Mouse (Mus musculus) small intestine, adult 2 months (tissue): ENCODE data around the gene Gramd1b. TPM values are rescaled to one million over a fixed set of nuclear protein-coding genes. Genes with fewer than 3 reads are reported as not detected.

Experiments used
- H3K27ac ChIP-seq: fragments of 200-500 bp; 2 replicates; pipeline ENCODE4 v1.5.1; 2012; ENCODE audit warnings: low read depth, low read length, control low read depth, inconsistent platforms; ENCODE audit not compliant: insufficient read depth
- H3K27me3 ChIP-seq: fragments of 200-500 bp; 2 replicates; pipeline ENCODE4 v1.6.1; 2012; ENCODE audit warnings: mild to moderate bottlenecking, moderate library complexity, low read length, inconsistent platforms; ENCODE audit not compliant: control insufficient read depth, insufficient read depth
- H3K36me3 ChIP-seq: fragments of 200-500 bp; 2 replicates; pipeline ENCODE4 v1.6.1; 2012; ENCODE audit warnings: mild to moderate bottlenecking, low read length, control low read depth, inconsistent platforms; ENCODE audit not compliant: control insufficient read depth, insufficient read depth
- H3K4me1 ChIP-seq: fragments of 200-500 bp; 2 replicates; pipeline ENCODE4 v1.6.1; 2012; ENCODE audit warnings: low read length, inconsistent platforms, mixed read lengths; ENCODE audit not compliant: control insufficient read depth, insufficient read depth, insufficient read length
- H3K4me3 ChIP-seq: fragments of 200-500 bp; 2 replicates; pipeline ENCODE4 v1.5.1; 2012; ENCODE audit warnings: low read depth, mild to moderate bottlenecking, control low read depth, inconsistent platforms, low read length, moderate library complexity
- CTCF ChIP-seq: fragments of 200-500 bp; IDR thresholded peaks from 2 replicates; pipeline ENCODE4 v1.5.1; 2012; ENCODE audit warnings: low read depth, mild to moderate bottlenecking, control low read depth, inconsistent platforms, low read length, moderate library complexity, mixed read lengths; ENCODE audit not compliant: insufficient replicate concordance, insufficient read length; ENCODE audit errors: extremely low read depth
- POLR2A ChIP-seq: fragments of 200-500 bp; IDR thresholded peaks from 2 replicates; pipeline ENCODE4 v1.6.1; 2012; ENCODE audit warnings: low read depth, mild to moderate bottlenecking, control low read depth, inconsistent platforms, low read length, moderate library complexity
- WGBS: fragments of 180-500 bp; shearing (Covaris S2); methylation state at CpG from one replicate; pipeline ENCODE4 v1.1.7; 2018; 5-methylcytosine and 5-hydroxymethylcytosine counted together
- polyA plus RNA-seq: library from polyadenylated mRNA; depleted of rRNA; stranded (reverse); fragments of >200 nt; gene quantifications from 2 replicates; pipeline ENCODE4 v1.2.3, GENCODE M21; 2012

The Gramd1b gene
- polyA plus RNA-seq, 1 experiment, result 128 TPM

DNA sequence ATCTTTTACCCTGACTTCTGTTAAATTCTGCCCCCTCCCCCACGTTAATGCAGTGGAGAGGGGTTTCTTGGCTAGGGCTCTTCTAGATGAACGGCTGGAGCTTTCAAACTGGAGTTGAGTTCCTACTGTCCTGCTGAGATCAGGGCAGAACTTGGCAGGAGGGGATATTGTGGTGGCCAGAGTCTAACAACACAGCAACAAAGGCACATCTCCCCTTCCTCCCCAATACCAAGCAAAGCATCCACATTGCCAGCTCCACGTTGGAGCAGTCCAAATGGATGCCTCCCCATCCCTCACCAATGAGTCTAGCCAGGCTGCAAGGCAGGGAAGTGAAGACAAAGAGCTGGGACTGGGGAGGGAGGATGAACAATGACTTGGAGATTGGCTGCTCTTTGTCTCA lies 49.9 kb downstream of the Gramd1b start:
- TF ChIP-seq CTCF, result no peak
- TF ChIP-seq POLR2A, result no peak
- WGBS, result 65% methylated on average over 3 of the region's 3 CpGs
- H3K4me3 ChIP-seq, result no peak overlapping the region
- no peaks in the 10 kb centered on the region for H3K4me1 ChIP-seq
- H3K27me3 ChIP-seq, result no peaks in the 10 kb centered on the region
- no peaks in the 10 kb centered on the region for H3K36me3 ChIP-seq
- no peak overlapping the region for H3K27ac ChIP-seq

DNA sequence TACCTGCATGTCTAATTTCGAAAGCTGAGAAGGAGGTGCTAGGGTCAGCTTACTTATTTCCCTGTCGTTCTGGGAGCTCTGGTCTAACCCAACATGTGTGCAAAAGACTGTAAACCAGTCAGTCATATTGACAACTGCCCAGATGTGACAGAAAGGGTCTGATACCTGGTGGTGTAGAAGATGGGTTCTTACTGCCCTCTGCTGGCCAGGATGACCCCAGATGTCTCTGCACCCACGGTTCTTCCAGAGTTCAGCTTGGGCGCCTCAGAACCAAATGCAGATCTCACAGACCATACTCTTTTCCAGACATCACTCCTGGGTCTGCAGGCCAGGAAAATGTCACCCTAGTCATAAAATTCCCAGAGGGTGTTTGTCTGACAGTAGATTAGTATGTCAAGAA lies 51.9 kb downstream of the Gramd1b start:
- 28% methylated on average over 4 of the region's 4 CpGs for WGBS
- TF ChIP-seq CTCF, result peak; percentile 79; the same call in 1 of the 2 replicates
- no peak for TF ChIP-seq POLR2A

DNA sequence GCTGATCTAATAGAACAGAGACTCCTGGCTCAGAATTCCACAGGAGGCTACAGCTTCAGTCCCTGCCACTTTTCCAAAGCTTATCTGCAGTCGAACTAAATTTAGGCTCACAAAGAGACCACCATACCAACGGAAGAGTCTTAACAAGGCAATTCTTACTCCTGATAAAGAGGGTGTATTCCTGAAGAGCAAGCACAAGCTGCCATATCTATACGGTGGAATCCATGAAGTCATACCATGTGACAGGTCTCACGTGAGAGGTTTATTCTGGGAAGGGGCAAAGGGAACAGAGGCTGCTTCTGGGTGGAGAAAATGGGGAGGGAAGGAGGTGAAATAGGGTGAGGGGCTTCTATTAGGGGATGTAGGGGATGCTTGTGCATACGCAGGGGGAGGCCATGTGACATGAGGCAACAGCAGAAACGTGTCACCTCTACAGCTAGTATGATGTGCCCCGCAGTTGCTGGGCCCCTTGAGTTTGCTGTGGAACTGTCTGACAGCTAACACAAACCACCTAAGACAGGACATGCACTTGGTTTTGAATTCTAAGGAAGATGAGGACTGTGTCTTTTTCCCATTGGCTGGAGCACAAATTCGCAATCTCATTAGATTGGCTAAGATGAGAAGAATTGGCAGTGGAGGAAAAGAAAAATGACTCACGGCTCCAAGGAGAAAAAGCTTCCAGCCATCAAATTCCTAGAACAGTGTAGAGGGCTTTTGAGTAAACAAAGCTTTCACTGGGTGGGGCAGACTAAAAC lies 52.9 kb downstream of the Gramd1b start:
- WGBS, result 72% methylated on average over 9 of the region's 9 CpGs
- H3K4me1 ChIP-seq, result no peaks in the 10 kb centered on the region
- no peak overlapping the region for H3K27ac ChIP-seq
- no peaks in the 10 kb centered on the region for H3K27me3 ChIP-seq
- H3K36me3 ChIP-seq, result no peaks in the 10 kb centered on the region
- no peak overlapping the region for H3K4me3 ChIP-seq
- TF ChIP-seq CTCF, result no peak
- TF ChIP-seq POLR2A, result no peak

More for the DNA sequence above, 51.9 kb downstream of the Gramd1b start:
- Histone ChIP-seq H3K4me1 (no peaks in the 10 kb centered on the region), H3K27ac (no peak overlapping the region), H3K27me3 (no peaks in the 10 kb centered on the region), H3K4me3 (no peak overlapping the region), H3K36me3 (no peaks in the 10 kb centered on the region)

DNA sequence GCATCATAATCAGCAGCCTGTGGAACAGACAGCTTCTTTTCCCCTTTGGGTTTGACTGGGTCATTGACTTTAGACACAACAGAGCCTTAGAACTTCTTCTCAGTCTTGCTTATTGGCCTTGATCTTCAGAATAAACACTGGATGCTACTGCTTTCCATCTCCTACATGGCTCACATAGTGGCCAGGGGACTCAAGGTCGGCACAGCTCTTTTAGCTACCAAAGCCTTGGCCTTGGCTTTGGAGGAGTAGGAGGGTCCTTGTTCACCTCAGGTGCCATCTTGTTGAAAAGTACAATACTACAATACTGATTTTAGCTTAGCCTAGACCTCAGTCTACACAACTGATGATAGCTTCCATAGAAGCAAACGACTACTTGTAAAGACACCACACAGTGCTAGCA lies 53.6 kb downstream of the Gramd1b start:
- Histone ChIP-seq H3K4me3 (no peak overlapping the region), H3K27ac (no peak overlapping the region), H3K27me3 (no peaks in the 10 kb centered on the region), H3K4me1 (no peaks in the 10 kb centered on the region), H3K36me3 (no peaks in the 10 kb centered on the region)
- TF ChIP-seq CTCF (no peak), POLR2A (no peak)
- WGBS, result 81% methylated on average over 2 of the region's 2 CpGs

DNA sequence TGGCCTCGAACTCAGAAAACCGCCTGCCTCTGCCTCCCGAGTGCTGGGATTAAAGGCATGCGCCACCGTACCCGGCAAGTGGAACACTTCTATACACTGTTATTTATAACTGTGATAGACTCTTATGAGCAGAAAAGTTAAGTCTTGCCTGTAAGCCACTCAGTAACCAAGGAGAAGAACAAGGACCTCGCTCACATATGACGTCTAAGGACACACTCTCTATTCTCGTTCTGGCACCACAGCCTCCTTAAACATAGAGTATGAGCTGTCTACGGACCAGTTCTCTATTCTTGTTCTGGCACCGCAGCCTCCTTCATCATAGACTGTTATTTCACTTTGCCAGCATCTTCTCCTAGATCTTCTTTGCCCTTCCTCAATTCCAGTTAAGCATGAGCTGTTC lies 55.1 kb downstream of the Gramd1b start:
- H3K4me3 ChIP-seq, result no peak overlapping the region
- H3K4me1 ChIP-seq, result no peaks in the 10 kb centered on the region
- no peaks in the 10 kb centered on the region for H3K27me3 ChIP-seq
- H3K36me3 ChIP-seq, result no peaks in the 10 kb centered on the region
- no peak overlapping the region for H3K27ac ChIP-seq
- WGBS, result 85% methylated on average over 11 of the region's 11 CpGs
- TF ChIP-seq CTCF (no peak), POLR2A (no peak)

DNA sequence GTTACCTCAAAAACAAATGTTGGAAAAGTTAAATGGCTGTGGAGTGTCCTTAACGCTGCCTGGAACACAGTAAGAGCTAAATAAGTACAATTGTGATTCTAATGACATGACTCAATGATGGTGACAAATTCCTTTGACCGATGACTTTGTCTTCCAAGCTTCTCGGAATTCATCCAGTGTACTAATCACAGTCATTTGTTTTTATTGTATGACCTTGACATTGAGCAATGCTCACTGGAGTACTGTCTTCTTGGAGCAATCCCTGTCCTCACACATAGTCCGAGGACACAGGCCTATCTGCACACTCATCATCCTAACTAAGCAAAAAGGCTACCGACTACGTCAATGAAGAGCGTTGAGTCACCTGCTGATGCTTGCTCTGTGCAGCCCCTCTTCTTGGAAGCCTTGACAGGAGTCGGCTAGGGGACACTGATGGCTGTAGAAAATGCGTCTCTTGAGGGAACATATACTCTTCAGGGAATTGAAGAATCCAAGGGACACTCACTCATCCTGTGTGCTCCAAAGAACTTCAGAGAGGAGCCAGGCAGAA lies 58.1 kb downstream of the Gramd1b start:
- 87% methylated on average over 9 of the region's 9 CpGs for WGBS

DNA sequence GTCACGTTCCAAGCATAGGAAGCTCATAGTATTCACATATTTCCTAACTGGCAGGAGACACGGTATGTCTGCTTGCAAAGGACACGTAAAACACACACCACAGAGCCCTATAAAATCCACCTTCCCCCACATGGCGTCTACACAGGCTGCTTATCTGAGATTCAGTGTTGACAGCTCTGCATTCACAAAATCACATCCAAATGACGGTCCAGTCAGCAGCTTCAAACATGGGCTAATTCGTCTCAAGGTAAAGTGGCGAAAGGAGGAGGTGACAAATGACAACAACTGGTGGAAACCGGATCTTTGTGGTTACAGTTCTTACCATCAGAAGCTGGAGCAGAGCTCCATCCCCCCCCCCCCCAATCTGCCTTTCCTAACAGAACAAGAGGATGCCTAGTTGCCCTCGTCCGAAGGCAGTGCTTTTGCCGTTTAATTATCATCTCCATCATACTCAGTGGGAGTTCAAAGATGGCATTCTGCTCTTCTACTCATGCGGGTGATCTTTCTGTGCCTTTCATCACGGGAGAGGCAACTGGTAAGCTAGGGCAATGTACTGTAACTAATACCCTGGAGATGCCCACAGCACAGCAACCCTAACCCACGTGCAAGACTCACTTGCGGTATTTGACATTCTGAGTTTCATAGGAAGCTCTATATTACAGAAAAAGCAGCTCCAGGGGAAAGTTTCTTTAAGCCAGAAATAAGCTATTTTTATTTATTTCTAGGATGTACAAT lies 61.6 kb downstream of the Gramd1b start:
- H3K4me3 ChIP-seq, result no peak overlapping the region
- no peak overlapping the region for H3K27ac ChIP-seq
- H3K27me3 ChIP-seq, result no peaks in the 10 kb centered on the region
- no peaks in the 10 kb centered on the region for H3K36me3 ChIP-seq
- peaks cover 13% of the 10 kb centered on the region; the same call in 1 of the 2 replicates for H3K4me1 ChIP-seq
- TF ChIP-seq POLR2A (no peak), CTCF (no peak)
- WGBS, result 85% methylated on average over 15 of the region's 15 CpGs

More for the DNA sequence above, 58.1 kb downstream of the Gramd1b start:
- no peaks in the 10 kb centered on the region for H3K36me3 ChIP-seq
- no peaks in the 10 kb centered on the region for H3K27me3 ChIP-seq
- TF ChIP-seq CTCF (no peak), POLR2A (no peak)
- no peak overlapping the region for H3K27ac ChIP-seq
- H3K4me3 ChIP-seq, result no peak overlapping the region
- no peaks in the 10 kb centered on the region for H3K4me1 ChIP-seq
